11 mouse cellular contexts compared by ENCODE assay signal in the genomic region with DNA sequence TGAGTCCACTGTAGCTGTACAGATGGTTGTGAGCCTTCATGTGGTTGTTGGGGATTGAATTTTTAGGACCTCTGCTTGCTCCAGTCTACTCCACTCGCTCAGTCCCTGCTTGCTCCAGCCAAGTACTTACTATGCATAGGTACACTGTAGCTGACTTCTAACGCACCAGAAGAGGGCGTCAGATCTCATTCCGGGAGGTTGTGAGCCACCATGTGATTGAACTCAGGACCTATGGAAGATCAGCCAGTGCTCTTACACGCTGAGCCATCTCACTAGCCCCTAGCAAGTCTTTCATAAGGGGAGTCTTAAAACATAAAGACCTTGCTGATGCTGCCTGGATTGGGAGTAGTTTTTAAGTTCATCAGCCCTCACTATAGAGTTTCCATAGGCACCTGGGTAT.
"Had no signal": no experiment of that assay in that cellular context is flagged by ENCODE, and none has a peak within 500 bp of the region (broad histone marks: within the 10 kb centered on the region; RNA-seq: fewer than 3 reads in every experiment).

No protein-coding gene starts in this region.

- H3K9me3 ChIP-seq: limb, embryonic 15.5 days; neural tube, embryonic 15.5 days had no signal

- H3K27ac ChIP-seq: limb, embryonic 15.5 days; liver, embryonic 14.5 days; neural tube, embryonic 15.5 days had no signal

- H3K9ac ChIP-seq: limb, embryonic 15.5 days; liver, embryonic 14.5 days; lung, embryonic 14.5 days; neural tube, embryonic 15.5 days had no signal

- H3K4me1 ChIP-seq: limb, embryonic 15.5 days; neural tube, embryonic 15.5 days had no signal

- H3K4me3 ChIP-seq: limb, embryonic 15.5 days; myocyte; neural tube, embryonic 15.5 days had no signal

- DNase-seq: kidney, adult 8-10 months; kidney, postnatal 25 days; lung, embryonic 14.5 days; lung, postnatal 14 days; midbrain, embryonic 14.5 days; right cerebral cortex, adult 18-20 months; right cerebral cortex, postnatal 25 days had no signal

- H3K4me2 ChIP-seq: limb, embryonic 15.5 days; lung, embryonic 14.5 days; neural tube, embryonic 15.5 days had no signal

- H3K27me3 ChIP-seq: limb, embryonic 15.5 days; neural tube, embryonic 15.5 days had no signal
